Mouse (Mus musculus) CD4-positive helper T cell, adult 2 months (primary cell): ENCODE measurements around the gene Gtpbp6.
"Not testable (repeated sequence)": the region's sequence is repeated elsewhere in the genome, so short reads cannot be mapped to it uniquely, and the experiment has no call there.

Experiments used
- DNase-seq: peaks from one replicate; pipeline ENCODE4 v3.0.0-alpha.2; 2012; ENCODE audit warnings: low read depth, missing footprints, low spot score

The Gtpbp6 gene

GRCm38 (mm10) chr5:110107581-110108304, at the start of gene Gtpbp6:
Gtpbp6 (minus strand) TSS chr5:110108197.
- peak; percentile 97 for DNase-seq

- DNase-seq, result peak; percentile 13
Observed at GRCm38 (mm10) chr5:110143007-110143406, 35.0 kb upstream of the Gtpbp6 start.

- no peak for DNase-seq
Observed at GRCm38 (mm10) chr5:110142309-110142708, 34.3 kb upstream of the Gtpbp6 start.

GRCm38 (mm10) chr5:110140424-110140823, 32.4 kb upstream of the Gtpbp6 start:
- no peak for DNase-seq

- DNase-seq, result no peak
Observed at GRCm38 (mm10) chr5:110139325-110139724, 31.3 kb upstream of the Gtpbp6 start.

GRCm38 (mm10) chr5:110137816-110138215, 29.8 kb upstream of the Gtpbp6 start:
- DNase-seq, result no peak

- DNase-seq, result no peak
Observed at GRCm38 (mm10) chr5:110136087-110136464, 28.1 kb upstream of the Gtpbp6 start.

- DNase-seq, result peak; percentile 99
Observed at GRCm38 (mm10) chr5:110135293-110136086, 27.5 kb upstream of the Gtpbp6 start, which contains the start of gene Chfr. Chfr (plus strand) TSS chr5:110135842.

GRCm38 (mm10) chr5:110122380-110122779, 14.4 kb upstream of the Gtpbp6 start:
- DNase-seq, result not testable (repeated sequence)

- DNase-seq, result peak; percentile 84
Observed at GRCm38 (mm10) chr5:110109991-110110441, 2.0 kb upstream of the Gtpbp6 start, which contains the start of gene Zfp605. Zfp605 (plus strand) TSS chr5:110110092.

- no peak for DNase-seq
Observed at GRCm38 (mm10) chr5:110108305-110108628, 270 bp upstream of the Gtpbp6 start.

- DNase-seq, result peak; percentile 19
Observed at GRCm38 (mm10) chr5:110106901-110107564, 964 bp downstream of the Gtpbp6 start.

GRCm38 (mm10) chr5:110106140-110106871, 1.7 kb downstream of the Gtpbp6 start:
- DNase-seq, result peak; percentile 23

- no peak for DNase-seq
Observed at GRCm38 (mm10) chr5:110104616-110105380, 3.2 kb downstream of the Gtpbp6 start.

GRCm38 (mm10) chr5:110103901-110104615, 3.9 kb downstream of the Gtpbp6 start:
- DNase-seq, result no peak

- no peak for DNase-seq
Observed at GRCm38 (mm10) chr5:110102853-110103625, 5.0 kb downstream of the Gtpbp6 start.

GRCm38 (mm10) chr5:110102429-110102828, 5.6 kb downstream of the Gtpbp6 start:
- no peak for DNase-seq

- peak; percentile 65 for DNase-seq
Observed at GRCm38 (mm10) chr5:110101716-110102347, 6.2 kb downstream of the Gtpbp6 start.
